Mouse (Mus musculus): ENCODE measurements at regions not wholly inside any gene's neighbourhood (a gene's known extent, or its start where the extent isn't known, plus 50 kb on each side); places are given as distances from the start of the nearest gene placed in this dataset.

DNA sequence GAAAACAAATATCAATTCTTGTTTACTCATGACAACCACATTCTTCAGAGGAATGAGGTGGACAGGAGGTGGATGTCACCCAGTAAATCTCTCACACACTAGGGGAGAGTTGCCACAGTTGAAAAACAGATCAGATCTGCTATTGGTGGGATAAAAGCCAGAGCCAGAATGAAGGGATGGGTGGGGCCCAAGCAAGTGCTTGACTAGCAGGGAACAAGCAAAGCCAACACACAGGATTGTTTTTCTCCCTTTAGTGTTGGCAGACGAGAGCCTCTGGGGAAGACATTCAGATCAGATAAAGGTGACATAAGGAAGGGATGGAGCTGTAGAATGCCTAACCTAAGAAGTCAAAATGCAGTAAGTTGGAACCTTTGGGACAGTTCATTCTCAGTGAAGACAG lies 153.5 kb upstream of the Usp24 start:
- WGBS, result 40% methylated on average over 1 of the region's 1 CpGs
- H3K27me3 ChIP-seq (ENCODE audit: control insufficient read depth, insufficient read depth, low read length), result no peaks in the 10 kb centered on the region
- no peak overlapping the region for H3K27ac ChIP-seq (replicated peaks in 1 of 2; ENCODE audit: control insufficient read depth in 1 of 2, insufficient read depth in 1 of 2, low read depth in 2 of 2, low read length in 2 of 2)
- H3K36me3 ChIP-seq (ENCODE audit: control insufficient read depth, insufficient read depth, low read length), result no peaks in the 10 kb centered on the region
- no peak for ATAC-seq (ENCODE audit: insufficient number of reproducible peaks, insufficient read depth, low FRiP score, low read depth)
- no peaks in the 10 kb centered on the region for H3K9me3 ChIP-seq (ENCODE audit: control insufficient read depth, low read length)
- no peaks in the 10 kb centered on the region for H3K4me1 ChIP-seq (ENCODE audit: control insufficient read depth in 2 of 2, insufficient read depth in 2 of 2, low read length in 2 of 2)
- no peak overlapping the region for H3K9ac ChIP-seq (ENCODE audit: low read length)
- H3K4me2 ChIP-seq (ENCODE audit: low read length), result no peak overlapping the region
- H3K4me3 ChIP-seq (ENCODE audit: control insufficient read depth in 1 of 2, insufficient read depth in 1 of 2, low read depth in 1 of 2, low read length in 2 of 2), result no peak overlapping the region

DNA sequence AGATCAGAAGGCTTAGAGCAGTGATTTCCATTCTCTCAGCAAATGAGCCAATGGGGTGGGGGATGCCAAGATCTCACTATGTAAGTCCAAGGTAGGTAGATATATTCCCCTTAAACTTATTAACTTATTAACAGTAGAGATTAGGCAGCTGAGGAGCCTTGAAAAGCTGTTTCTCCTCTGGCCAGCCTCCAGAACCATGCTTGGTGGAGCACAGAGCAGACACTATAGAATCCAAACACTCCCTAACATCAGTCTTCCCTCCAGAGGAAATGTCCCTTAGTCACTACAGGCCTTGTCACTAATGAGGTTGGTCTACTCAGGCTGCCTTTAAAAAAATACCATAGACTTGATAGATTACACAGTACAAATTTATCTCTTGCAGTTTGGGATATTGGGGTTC lies 152.8 kb upstream of the Usp24 start:
- Histone ChIP-seq H3K9me3 (ENCODE audit: control insufficient read depth, low read length) (no peaks in the 10 kb centered on the region), H3K27me3 (ENCODE audit: control insufficient read depth, insufficient read depth, low read length) (no peaks in the 10 kb centered on the region), H3K4me3 (ENCODE audit: control insufficient read depth in 1 of 2, insufficient read depth in 1 of 2, low read depth in 1 of 2, low read length in 2 of 2) (no peak overlapping the region), H3K9ac (ENCODE audit: low read length) (no peak overlapping the region), H3K36me3 (ENCODE audit: control insufficient read depth, insufficient read depth, low read length) (no peaks in the 10 kb centered on the region), H3K4me1 (ENCODE audit: control insufficient read depth in 2 of 2, insufficient read depth in 2 of 2, low read length in 2 of 2) (no peaks in the 10 kb centered on the region), H3K27ac (replicated peaks in 1 of 2; ENCODE audit: control insufficient read depth in 1 of 2, insufficient read depth in 1 of 2, low read depth in 2 of 2, low read length in 2 of 2) (no peak overlapping the region), H3K4me2 (ENCODE audit: low read length) (no peak overlapping the region)
- ATAC-seq (ENCODE audit: insufficient number of reproducible peaks, insufficient read depth, low FRiP score, low read depth), result no peak

DNA sequence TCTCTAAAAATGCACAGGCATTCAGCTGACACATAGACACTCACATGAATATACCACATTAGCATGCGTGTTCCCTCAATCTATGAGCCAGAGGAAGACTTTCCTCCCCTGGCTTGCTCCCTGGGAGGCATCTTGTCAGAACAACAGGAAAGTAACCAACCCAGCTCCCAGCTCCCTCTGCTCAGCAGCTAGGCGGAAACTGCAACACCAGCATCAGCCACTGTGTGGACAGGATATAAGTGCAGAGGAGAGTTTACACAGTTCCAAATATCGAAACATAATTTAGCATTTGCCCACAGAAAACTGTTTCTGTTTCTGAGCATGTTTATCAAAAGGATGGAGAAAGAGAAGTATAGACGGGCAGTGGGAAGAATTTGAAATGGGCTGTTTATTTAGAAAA lies 148.3 kb upstream of the Usp24 start:
- Histone ChIP-seq H3K36me3 (ENCODE audit: control insufficient read depth, insufficient read depth, low read length) (no peaks in the 10 kb centered on the region), H3K4me2 (ENCODE audit: low read length) (no peak overlapping the region), H3K9me3 (ENCODE audit: control insufficient read depth, low read length) (0 out of 2 replicates have a peak, but pooled peaks cover 3% of the 10 kb centered on the region), H3K4me3 (ENCODE audit: control insufficient read depth in 1 of 2, insufficient read depth in 1 of 2, low read depth in 1 of 2, low read length in 2 of 2) (no peak overlapping the region), H3K9ac (ENCODE audit: low read length) (no peak overlapping the region), H3K4me1 (ENCODE audit: control insufficient read depth in 2 of 2, insufficient read depth in 2 of 2, low read length in 2 of 2) (no peaks in the 10 kb centered on the region), H3K27me3 (ENCODE audit: control insufficient read depth, insufficient read depth, low read length) (no peaks in the 10 kb centered on the region), H3K27ac (replicated peaks in 1 of 2; ENCODE audit: control insufficient read depth in 1 of 2, insufficient read depth in 1 of 2, low read depth in 2 of 2, low read length in 2 of 2) (no peak overlapping the region)
- ATAC-seq (ENCODE audit: insufficient number of reproducible peaks, insufficient read depth, low FRiP score, low read depth), result no peak
- 67% methylated on average over 4 of the region's 4 CpGs for WGBS

DNA sequence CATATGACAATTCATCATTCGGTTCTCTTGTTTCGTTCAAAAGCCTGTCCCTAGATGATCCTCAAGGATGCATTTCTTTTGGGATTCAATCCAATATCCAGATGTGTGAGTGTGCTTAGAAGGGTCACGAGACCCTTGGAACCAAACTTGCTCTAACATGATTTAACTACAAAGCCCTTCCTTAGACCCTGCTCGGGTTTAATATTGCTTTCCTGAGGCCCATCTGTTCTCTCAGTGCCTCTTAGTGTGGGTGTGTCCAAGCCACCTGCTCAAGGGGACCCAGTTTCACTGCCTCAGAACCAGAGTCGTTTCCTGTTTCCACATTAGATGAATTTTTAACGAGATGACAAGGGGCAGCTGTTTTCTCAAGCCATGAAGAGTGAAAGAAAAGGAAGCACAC lies 147.3 kb upstream of the Usp24 start:
- ATAC-seq (ENCODE audit: insufficient number of reproducible peaks, insufficient read depth, low FRiP score, low read depth), result no peak
- Histone ChIP-seq H3K9me3 (ENCODE audit: control insufficient read depth, low read length) (0 out of 2 replicates have a peak, but pooled peaks cover 3% of the 10 kb centered on the region), H3K4me1 (ENCODE audit: control insufficient read depth in 2 of 2, insufficient read depth in 2 of 2, low read length in 2 of 2) (no peaks in the 10 kb centered on the region), H3K36me3 (ENCODE audit: control insufficient read depth, insufficient read depth, low read length) (no peaks in the 10 kb centered on the region), H3K27ac (replicated peaks in 1 of 2; ENCODE audit: control insufficient read depth in 1 of 2, insufficient read depth in 1 of 2, low read depth in 2 of 2, low read length in 2 of 2) (no peak overlapping the region), H3K4me2 (ENCODE audit: low read length) (no peak overlapping the region), H3K27me3 (ENCODE audit: control insufficient read depth, insufficient read depth, low read length) (no peaks in the 10 kb centered on the region), H3K4me3 (ENCODE audit: control insufficient read depth in 1 of 2, insufficient read depth in 1 of 2, low read depth in 1 of 2, low read length in 2 of 2) (no peak overlapping the region), H3K9ac (ENCODE audit: low read length) (no peak overlapping the region)
- WGBS, result 85% methylated on average over 6 of the region's 6 CpGs

DNA sequence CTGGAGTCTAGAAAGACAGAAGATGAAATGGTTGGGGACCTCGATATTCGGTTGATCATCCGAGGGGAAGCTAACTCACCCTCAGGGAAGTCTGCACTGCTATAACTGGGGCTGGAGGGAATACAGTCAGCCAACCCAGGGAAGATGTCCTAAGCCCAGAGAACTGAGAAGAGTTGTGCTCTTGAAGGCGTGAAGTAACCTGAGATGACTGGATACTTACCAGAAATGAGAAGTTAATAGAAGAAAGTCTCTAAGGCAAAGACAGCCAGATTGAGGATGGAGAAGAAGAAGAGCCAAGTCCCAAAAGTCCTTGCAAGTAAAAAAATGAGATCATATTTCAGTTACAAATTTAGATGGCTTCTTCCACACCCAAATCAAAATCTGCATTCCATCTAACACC lies 146.5 kb upstream of the Usp24 start:
- H3K27me3 ChIP-seq (ENCODE audit: control insufficient read depth, insufficient read depth, low read length), result no peaks in the 10 kb centered on the region
- 0 out of 2 replicates have a peak, but pooled peaks cover 3% of the 10 kb centered on the region for H3K9me3 ChIP-seq (ENCODE audit: control insufficient read depth, low read length)
- no peak for ATAC-seq (ENCODE audit: insufficient number of reproducible peaks, insufficient read depth, low FRiP score, low read depth)
- 95% methylated on average over 4 of the region's 4 CpGs for WGBS
- no peaks in the 10 kb centered on the region for H3K4me1 ChIP-seq (ENCODE audit: control insufficient read depth in 2 of 2, insufficient read depth in 2 of 2, low read length in 2 of 2)
- no peak overlapping the region for H3K27ac ChIP-seq (replicated peaks in 1 of 2; ENCODE audit: control insufficient read depth in 1 of 2, insufficient read depth in 1 of 2, low read depth in 2 of 2, low read length in 2 of 2)
- H3K4me3 ChIP-seq (ENCODE audit: control insufficient read depth in 1 of 2, insufficient read depth in 1 of 2, low read depth in 1 of 2, low read length in 2 of 2), result no peak overlapping the region
- no peak overlapping the region for H3K9ac ChIP-seq (ENCODE audit: low read length)
- H3K4me2 ChIP-seq (ENCODE audit: low read length), result no peak overlapping the region
- no peaks in the 10 kb centered on the region for H3K36me3 ChIP-seq (ENCODE audit: control insufficient read depth, insufficient read depth, low read length)

DNA sequence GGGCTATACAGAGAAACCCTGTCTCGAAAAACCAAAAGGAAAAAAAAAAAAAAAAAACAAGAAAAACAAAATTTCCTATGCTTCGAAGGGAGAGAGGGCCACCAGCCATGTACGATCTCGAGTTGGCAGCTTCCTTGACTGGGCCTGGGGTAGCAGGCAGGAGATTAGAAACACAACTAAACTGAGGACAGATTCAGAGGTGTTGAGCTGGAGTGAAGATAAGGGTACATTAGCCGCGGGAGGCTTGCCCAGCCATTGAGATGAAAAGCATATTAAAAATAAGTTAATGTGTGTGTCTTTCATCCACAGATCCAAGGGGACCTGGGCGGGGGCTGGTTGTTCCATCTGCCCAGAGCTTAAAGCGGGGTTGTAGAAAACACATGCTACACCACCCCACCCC lies 145.3 kb upstream of the Usp24 start:
- WGBS, result 19% methylated on average over 7 of the region's 8 CpGs
- Histone ChIP-seq H3K4me2 (ENCODE audit: low read length) (no peak overlapping the region), H3K9ac (ENCODE audit: low read length) (no peak overlapping the region), H3K36me3 (ENCODE audit: control insufficient read depth, insufficient read depth, low read length) (no peaks in the 10 kb centered on the region), H3K27me3 (ENCODE audit: control insufficient read depth, insufficient read depth, low read length) (no peaks in the 10 kb centered on the region), H3K4me1 (ENCODE audit: control insufficient read depth in 2 of 2, insufficient read depth in 2 of 2, low read length in 2 of 2) (peaks cover 4 to 10% of the 10 kb centered on the region in 2 experiments; a peak in 3 of 4 replicates), H3K4me3 (ENCODE audit: control insufficient read depth in 1 of 2, insufficient read depth in 1 of 2, low read depth in 1 of 2, low read length in 2 of 2) (no peak overlapping the region), H3K27ac (replicated peaks in 1 of 2; ENCODE audit: control insufficient read depth in 1 of 2, insufficient read depth in 1 of 2, low read depth in 2 of 2, low read length in 2 of 2) (no peak overlapping the region), H3K9me3 (ENCODE audit: control insufficient read depth, low read length) (0 out of 2 replicates have a peak, but pooled peaks cover 3% of the 10 kb centered on the region)
- peak; percentile 50; the same call in 1 of the 2 replicates for ATAC-seq (ENCODE audit: insufficient number of reproducible peaks, insufficient read depth, low FRiP score, low read depth)

DNA sequence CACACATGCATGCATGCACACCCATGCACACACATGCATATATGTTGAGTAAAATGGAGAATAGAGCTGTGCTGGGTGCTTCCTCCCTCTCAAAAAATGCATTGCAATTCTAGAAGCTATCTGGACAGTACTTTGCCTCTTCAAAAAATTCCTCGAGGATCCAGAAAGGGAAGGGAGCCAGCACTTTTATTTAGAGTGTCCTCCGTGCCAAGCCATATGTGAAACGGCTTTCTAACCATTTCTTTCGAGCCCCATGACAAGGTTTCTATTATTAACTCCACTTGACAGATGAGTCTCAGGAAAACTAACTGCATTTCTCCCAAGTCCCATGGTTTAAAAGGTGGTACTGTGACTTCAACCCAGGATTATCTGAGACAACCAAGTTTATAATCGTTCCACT lies 140.7 kb upstream of the Usp24 start:
- WGBS, result 17% methylated on average over 5 of the region's 5 CpGs
- Histone ChIP-seq H3K36me3 (ENCODE audit: control insufficient read depth, insufficient read depth, low read length) (no peaks in the 10 kb centered on the region), H3K9me3 (ENCODE audit: control insufficient read depth, low read length) (0 out of 2 replicates have a peak, but pooled peaks cover 3% of the 10 kb centered on the region), H3K4me1 (ENCODE audit: control insufficient read depth in 2 of 2, insufficient read depth in 2 of 2, low read length in 2 of 2) (peaks cover 4 to 14% of the 10 kb centered on the region in 2 experiments; a peak in 3 of 4 replicates), H3K9ac (ENCODE audit: low read length) (no peak overlapping the region), H3K4me2 (ENCODE audit: low read length) (no peak overlapping the region; the same call in 1 of the 2 replicates), H3K4me3 (ENCODE audit: control insufficient read depth in 1 of 2, insufficient read depth in 1 of 2, low read depth in 1 of 2, low read length in 2 of 2) (no peak overlapping the region), H3K27me3 (ENCODE audit: control insufficient read depth, insufficient read depth, low read length) (no peaks in the 10 kb centered on the region), H3K27ac (replicated peaks in 1 of 2; ENCODE audit: control insufficient read depth in 1 of 2, insufficient read depth in 1 of 2, low read depth in 2 of 2, low read length in 2 of 2) (0 out of 4 replicates have a peak overlapping the region, but pooled peaks of 1 of the 2 experiments have one; percentile 24)
- no peak for ATAC-seq (ENCODE audit: insufficient number of reproducible peaks, insufficient read depth, low FRiP score, low read depth)

DNA sequence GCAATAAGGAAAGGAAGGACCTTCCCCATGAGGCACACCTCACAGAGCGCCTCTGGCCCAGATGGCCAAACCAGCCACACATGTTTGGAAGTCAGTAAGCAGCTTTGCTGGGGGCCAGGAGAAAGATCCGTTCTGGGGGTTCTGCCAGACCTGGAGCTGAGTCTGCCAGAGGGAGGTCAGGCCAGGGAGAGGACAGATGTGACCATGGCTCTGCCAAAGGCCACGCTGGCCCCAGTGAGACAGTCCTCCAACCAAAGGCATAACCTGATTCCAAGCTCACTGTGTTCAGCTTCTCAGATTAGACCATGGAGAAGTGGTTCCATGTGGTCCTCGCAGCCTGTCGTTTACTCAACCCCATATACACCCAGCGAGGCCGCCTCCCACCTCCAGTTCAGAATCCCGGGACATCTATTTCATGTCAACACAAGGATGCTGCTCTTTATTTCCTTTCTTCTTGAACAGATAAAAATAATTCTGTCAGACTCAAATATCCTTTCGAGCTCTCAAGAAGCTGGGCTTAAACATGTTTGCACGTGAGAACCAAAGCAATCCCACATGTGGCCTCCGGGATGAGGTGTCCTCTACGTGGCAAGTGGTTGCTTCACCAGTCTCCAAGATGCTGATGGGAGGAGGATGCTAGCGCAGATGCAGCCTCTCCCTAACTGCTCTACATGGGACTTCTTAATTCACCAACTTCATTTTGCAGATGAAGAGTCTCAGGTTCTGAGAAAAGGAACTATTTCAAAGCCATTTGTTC lies 130.1 kb upstream of the Usp24 start:
- H3K27ac ChIP-seq (replicated peaks in 1 of 2; ENCODE audit: control insufficient read depth in 1 of 2, insufficient read depth in 1 of 2, low read depth in 2 of 2, low read length in 2 of 2), result no peak overlapping the region
- ATAC-seq (ENCODE audit: insufficient number of reproducible peaks, insufficient read depth, low FRiP score, low read depth), result no peak
- 85% methylated on average over 13 of the region's 13 CpGs for WGBS

More for the DNA sequence above, 130.1 kb upstream of the Usp24 start:
- no peaks in the 10 kb centered on the region for H3K27me3 ChIP-seq (ENCODE audit: control insufficient read depth, insufficient read depth, low read length)
- no peaks in the 10 kb centered on the region for H3K9me3 ChIP-seq (ENCODE audit: control insufficient read depth, low read length)
- no peak overlapping the region for H3K4me2 ChIP-seq (ENCODE audit: low read length)
- no peaks in the 10 kb centered on the region for H3K36me3 ChIP-seq (ENCODE audit: control insufficient read depth, insufficient read depth, low read length)
- H3K9ac ChIP-seq (ENCODE audit: low read length), result no peak overlapping the region
- H3K4me1 ChIP-seq (ENCODE audit: control insufficient read depth in 2 of 2, insufficient read depth in 2 of 2, low read length in 2 of 2), result no peaks in the 10 kb centered on the region
- H3K4me3 ChIP-seq (ENCODE audit: control insufficient read depth in 1 of 2, insufficient read depth in 1 of 2, low read depth in 1 of 2, low read length in 2 of 2), result no peak overlapping the region

Measured in heart, embryonic 14.5 days (tissue).